Mouse (Mus musculus) heart, postnatal 10 days (tissue): ENCODE data around the gene Nxpe3. TPM values are rescaled to one million over a fixed set of nuclear protein-coding genes. Genes with fewer than 3 reads are reported as not detected.
"Not testable (repeated sequence)": the region's sequence is repeated elsewhere in the genome, so short reads cannot be mapped to it uniquely, and the experiment has no call there.

ENCODE experiments used
- DNase-seq, 2 experiments: peaks; one replicate each; pipeline ENCODE4 v3.0.0; 2021
- intact Hi-C: fragments of 180-260 bp; cut with DNase I; formaldehyde crosslinking; loops from one replicate; pipeline ENCODE4 v1.15.1; 2025
- total RNA-seq, 2 experiments: library from RNA; stranded (reverse); gene quantifications; 2 replicates each; pipeline ENCODE4 v1.2.3; 2021

The Nxpe3 gene
- total RNA-seq, 2 experiments from 2014 or later = 0.43 to 0.77 TPM

- DNase-seq = no peak
- intact Hi-C loops = no loop called here
Observed at GRCm38 (mm10) chr16:55890346-55891136, 4.5 kb downstream of the Nxpe3 start.

- intact Hi-C loops = no loop called here
- DNase-seq = no peak
Observed at GRCm38 (mm10) chr16:55889451-55889850, 5.6 kb downstream of the Nxpe3 start.

- intact Hi-C loops = no loop called here
- no peak for DNase-seq
Observed at GRCm38 (mm10) chr16:55888584-55888960, 6.5 kb downstream of the Nxpe3 start.

GRCm38 (mm10) chr16:55887814-55888583 lies 7.1 kb downstream of the Nxpe3 start:
- DNase-seq = no peak
- intact Hi-C loops = no loop called here

DNA sequence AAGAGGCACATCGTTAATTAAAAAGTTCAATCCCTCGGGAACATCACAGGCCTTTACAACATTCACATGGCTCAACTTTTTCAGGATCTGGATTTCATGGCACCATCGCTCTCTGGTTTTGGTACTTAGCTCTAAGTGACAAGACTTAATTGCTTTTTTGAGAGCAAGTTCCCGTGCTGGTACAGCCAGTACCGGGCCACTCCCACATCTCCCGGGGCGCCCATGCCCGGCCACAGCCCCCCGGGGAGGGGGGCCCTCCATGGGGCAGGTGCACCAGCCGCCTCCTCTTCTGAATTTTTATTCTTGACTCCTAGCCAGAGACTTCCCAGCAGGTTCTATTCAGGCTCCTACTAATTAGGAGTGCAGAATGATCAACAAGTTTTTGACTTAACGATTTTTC lies 10.8 kb downstream of the Nxpe3 start:
- intact Hi-C loops = no loop called here

GRCm38 (mm10) chr16:55876025-55876424 lies 19.1 kb downstream of the Nxpe3 start:
- intact Hi-C loops = no loop called here
- peak in 1 of 2 experiments; percentile 12 for DNase-seq

More for the DNA sequence above, 10.8 kb downstream of the Nxpe3 start:
- DNase-seq = no peak

- DNase-seq = no peak
- intact Hi-C loops = no loop called here
Observed at GRCm38 (mm10) chr16:55863832-55864231, 31.3 kb downstream of the Nxpe3 start.

DNA sequence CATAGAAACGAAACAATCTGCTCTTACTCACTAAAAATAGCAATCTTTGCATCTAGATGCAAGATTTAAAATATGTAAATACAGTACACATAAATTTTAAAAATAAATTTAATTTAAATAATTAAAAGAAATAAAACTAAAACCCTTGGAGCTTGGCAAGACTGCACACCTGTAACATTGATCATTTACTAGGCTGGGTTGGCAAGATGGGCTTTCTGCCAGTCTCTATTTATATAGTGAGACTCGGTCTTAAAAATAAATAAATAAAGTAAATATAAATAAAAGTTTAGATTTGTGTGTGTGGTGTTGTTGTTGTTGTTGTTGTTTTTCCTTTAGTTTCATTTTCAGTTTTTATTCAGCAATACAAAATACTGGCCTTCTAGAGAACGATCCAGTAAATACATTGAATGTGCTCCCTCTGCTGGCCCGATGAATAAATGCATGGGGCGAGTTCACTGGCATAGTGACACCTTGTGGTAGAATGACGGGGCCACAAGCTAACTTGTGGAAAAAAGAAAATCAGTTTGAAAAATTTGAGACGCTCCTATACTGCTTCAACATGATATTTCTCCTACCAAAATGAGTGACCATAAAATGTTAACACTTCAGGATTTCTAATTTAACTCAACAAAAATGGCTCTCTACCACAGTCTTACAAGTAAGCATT lies 31.8 kb downstream of the Nxpe3 start:
- peak; percentile 64 to 78 for DNase-seq
- intact Hi-C loops = no loop called here

GRCm38 (mm10) chr16:55861104-55861503 lies 34.0 kb downstream of the Nxpe3 start:
- intact Hi-C loops = no loop called here
- no peak for DNase-seq

GRCm38 (mm10) chr16:55859421-55859820 lies 35.7 kb downstream of the Nxpe3 start:
- not testable (repeated sequence) for DNase-seq
- intact Hi-C loops = loop anchor here (10.0 kb wide), 1 partner anchor 165 kb away; no protein-coding TSS in a partner anchor

DNA sequence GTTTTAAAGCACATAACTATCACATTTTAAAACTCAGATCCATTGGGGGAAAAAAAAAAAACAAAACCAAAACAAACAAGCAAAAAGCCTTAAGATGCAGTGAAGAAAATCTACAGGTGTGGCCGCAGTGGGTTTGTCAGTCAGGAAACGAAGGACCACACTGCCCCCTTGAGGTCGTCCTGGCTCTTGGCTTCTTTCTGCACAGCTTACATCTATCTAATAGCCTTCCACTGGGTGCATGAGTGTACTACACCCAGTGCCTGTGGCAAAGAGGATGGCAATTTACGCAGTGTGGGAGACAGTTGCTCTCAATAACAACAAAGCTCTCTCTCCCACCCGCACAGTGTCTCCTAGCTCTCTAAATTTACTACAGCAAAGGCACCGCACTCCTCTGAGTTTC lies 36.6 kb downstream of the Nxpe3 start:
- intact Hi-C loops = loop anchor here (10.0 kb wide), 1 partner anchor 164 kb away; no protein-coding TSS in a partner anchor
- DNase-seq = peak; percentile 54 to 79

DNA sequence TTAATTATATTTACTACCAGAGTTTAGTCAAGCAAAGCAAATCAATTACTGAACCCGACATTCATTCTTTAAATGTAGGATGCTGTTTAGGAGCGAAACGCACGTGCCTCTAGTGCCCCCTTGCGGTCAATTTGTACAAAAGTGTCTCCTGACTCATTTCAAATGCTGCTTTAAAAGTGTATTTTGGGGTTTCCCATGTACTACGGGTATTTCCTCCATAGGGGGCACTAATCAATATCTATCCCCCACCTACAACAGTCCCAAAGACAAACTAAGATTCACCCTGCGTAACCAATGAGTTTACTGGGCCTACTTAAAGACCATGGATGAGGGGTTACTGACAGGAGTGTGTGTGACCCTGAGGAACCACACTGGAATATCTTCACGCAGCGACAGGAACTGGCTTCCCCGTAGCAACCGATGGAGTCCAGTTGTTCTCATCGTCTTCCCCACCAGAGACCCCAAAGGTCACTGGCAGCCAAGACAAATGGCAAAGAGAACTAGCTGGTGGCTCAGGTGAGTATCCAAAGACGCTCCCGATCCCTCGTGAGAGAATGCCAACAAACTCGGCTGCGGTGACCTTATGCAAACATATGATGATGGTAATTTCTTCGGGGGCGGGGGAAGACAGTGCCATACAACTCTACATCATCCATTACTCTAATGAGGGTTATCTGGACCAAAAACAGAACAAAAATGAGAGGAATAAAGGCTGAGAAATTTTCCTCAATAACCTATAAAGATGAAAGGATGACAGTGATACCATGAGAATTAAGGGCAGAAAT lies 42.0 kb downstream of the Nxpe3 start:
- DNase-seq = peak; percentile 77 to 87
- intact Hi-C loops = loop anchor here (1.0 to 10.0 kb wide), 3 partner anchors 158 to 373 kb away; no protein-coding TSS in a partner anchor

GRCm38 (mm10) chr16:55852515-55852914 lies 42.6 kb downstream of the Nxpe3 start:
- intact Hi-C loops = loop anchor here (10.0 kb wide), 1 partner anchor 158 kb away; no protein-coding TSS in a partner anchor
- DNase-seq = no peak

GRCm38 (mm10) chr16:55850485-55850884 lies 44.6 kb downstream of the Nxpe3 start:
- intact Hi-C loops = loop anchor here (10.0 kb wide), 1 partner anchor 156 kb away; no protein-coding TSS in a partner anchor
- no peak for DNase-seq

GRCm38 (mm10) chr16:55847679-55848078 lies 47.4 kb downstream of the Nxpe3 start:
- intact Hi-C loops = no loop called here
- no peak for DNase-seq

DNA sequence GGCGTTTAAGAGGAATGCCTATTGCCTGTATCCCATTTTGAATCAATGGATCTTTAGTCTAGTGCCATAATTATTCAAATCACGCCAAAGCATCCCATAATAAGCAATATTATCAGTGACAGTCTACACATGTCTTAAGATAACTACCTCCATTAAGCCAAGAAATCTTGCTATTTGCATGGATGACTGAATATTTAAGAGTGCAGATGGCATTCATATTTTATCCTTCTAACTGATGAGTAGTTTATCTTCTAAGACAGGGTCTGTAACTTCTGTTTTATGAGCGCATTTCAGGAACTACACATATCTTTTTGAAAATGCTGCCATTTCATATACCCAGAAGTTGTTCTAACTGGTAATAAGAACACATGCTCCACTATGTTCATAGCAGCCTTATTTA lies 50.2 kb downstream of the Nxpe3 start:
- intact Hi-C loops = no loop called here

GRCm38 (mm10) chr16:55843919-55844318 lies 51.2 kb downstream of the Nxpe3 start:
- intact Hi-C loops = no loop called here

More for the DNA sequence above, 50.2 kb downstream of the Nxpe3 start:
- no peak for DNase-seq

DNA sequence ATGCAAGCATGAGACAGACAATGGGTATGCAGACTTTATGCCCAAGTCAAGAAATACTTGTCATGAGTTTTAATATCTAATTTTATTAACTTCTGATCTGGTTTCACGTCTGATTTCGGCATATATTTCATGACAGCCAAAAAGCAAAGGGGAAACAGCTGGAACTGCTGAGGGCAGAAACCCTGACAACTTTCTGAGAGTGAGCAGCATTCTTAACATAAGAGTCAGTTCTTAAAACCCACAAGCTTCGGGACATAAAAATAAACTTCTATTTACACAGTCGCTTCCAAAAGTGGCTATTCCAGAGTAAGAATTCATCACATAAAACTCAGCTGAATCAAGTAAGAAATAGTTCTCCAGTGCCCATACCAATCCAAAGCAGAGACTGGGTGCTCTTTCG lies 52.0 kb downstream of the Nxpe3 start:
- intact Hi-C loops = no loop called here

More at GRCm38 (mm10) chr16:55843919-55844318, 51.2 kb downstream of the Nxpe3 start:
- DNase-seq = no peak

GRCm38 (mm10) chr16:55841506-55841905 lies 53.6 kb downstream of the Nxpe3 start:
- DNase-seq = no peak
- intact Hi-C loops = no loop called here

More for the DNA sequence above, 52.0 kb downstream of the Nxpe3 start:
- DNase-seq = no peak
